Mouse (Mus musculus) cerebellum, postnatal 10 days (tissue): Measurements from ENCODE around the gene Per2.
A peak's percentile ranks its signal among the peaks of the same experiment; 100 is the strongest.

ENCODE experiments used
- DNase-seq, 2 experiments: peaks; one replicate each; pipeline ENCODE4 v3.0.0; 2021; ENCODE audit warnings: mixed read lengths in 2 of 2

Gene Per2

DNA sequence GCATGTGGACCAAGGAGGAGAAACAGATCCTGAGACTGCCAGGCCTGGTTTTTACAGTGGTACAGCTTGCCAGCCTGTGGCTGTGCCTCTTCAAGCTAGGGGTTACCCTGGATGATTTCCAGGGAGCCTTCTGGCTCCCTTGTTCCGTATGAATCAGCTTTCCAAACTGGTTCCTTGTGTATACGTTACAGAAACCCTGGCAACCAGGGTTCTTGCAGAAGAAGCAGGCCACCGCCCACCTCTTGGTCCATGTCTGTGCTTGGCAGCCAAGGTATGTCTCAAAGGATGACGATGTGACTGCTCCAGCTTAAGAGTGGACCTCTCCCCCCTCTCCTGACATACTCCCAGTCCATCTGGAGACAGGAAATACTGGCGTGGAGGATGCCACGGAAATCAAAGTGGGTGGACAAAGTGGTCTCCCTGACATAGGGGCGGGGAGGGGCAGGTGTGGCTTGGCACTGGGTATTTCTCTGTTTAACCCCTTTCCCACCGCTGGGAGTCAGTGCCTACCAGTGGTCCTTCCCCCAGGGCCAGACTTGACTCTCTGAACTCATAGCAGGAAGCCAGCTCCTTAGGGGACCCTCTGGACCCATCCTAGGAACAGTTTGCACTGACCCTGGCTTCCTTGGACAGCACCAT lies 782 bp downstream of the Per2 start:
- peak; percentile 73 to 81 for DNase-seq

GRCm38 (mm10) chr1:91457698-91458097 lies 1.4 kb downstream of the Per2 start:
- peak in 1 of 2 experiments; percentile 33 for DNase-seq

GRCm38 (mm10) chr1:91457116-91457515 lies 2.0 kb downstream of the Per2 start:
- DNase-seq, result no peak

DNA sequence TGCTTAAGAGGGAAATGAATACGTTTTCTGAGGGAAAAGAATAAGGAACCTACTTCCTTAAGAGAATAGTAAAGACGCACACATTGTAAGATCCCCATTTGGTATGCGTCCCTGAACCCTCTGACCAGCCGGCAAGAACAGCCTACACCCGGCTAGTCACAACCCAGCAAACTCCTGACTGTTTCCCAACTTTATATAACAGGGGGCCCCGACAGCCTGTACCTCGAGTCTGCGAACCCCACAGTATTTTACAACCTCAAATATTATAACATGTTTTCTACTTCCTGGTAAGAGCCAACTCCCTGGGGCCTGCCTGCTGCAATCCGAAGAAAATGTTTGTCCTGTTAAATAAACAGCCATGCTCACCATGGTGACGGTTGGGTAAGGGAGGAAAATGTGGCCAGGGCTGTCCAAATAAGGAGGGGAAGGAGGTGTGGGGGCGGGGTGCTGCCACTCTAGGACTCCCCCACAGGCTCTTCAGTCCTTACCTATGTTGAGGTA lies 2.8 kb downstream of the Per2 start:
- peak; percentile 39 to 52 for DNase-seq

GRCm38 (mm10) chr1:91455661-91456161 lies 3.4 kb downstream of the Per2 start:
- peak; percentile 35 to 43 for DNase-seq

DNA sequence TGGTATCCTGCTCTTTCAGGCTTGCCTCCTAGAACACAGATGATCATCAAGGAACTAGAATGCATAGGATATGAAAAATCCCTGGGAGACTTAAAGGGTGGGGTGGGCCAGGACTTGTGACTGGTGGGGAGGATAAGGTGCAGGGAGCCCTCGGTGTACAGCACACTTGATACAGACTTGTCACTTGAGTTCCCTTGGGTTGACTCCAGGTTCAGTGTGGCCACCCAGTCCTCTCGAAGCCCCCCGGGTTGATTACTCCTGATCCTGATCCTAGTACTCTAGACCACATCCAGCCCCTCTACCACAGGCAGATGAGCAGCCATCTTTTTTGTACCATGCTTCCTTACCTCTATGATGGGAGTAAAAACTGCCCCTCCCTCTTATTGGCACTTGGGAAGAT lies 4.2 kb downstream of the Per2 start:
- DNase-seq, result no peak

DNA sequence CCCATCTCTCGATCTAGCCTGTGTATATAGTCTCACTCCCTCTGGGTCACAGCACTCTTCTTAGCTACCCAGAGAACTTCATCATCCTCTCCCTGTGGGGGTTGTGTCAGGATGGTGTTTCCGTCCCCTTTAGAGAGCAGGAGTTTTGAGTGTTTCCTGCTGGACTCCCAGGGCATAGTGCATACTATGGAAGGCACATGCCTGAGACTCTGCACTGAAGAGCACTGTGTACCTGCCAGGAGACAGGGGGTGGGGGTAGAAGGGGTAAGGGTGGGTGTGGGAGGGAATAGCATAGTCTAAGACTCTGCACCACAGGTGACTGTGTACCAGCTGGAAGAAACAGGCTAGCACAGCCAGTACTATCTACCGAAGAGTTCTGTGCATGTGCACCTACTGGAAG lies 4.8 kb downstream of the Per2 start:
- DNase-seq, result no peak

- DNase-seq, result no peak
These were observed 5.2 kb downstream of the Per2 start for GRCm38 (mm10) chr1:91453932-91454331.

DNA sequence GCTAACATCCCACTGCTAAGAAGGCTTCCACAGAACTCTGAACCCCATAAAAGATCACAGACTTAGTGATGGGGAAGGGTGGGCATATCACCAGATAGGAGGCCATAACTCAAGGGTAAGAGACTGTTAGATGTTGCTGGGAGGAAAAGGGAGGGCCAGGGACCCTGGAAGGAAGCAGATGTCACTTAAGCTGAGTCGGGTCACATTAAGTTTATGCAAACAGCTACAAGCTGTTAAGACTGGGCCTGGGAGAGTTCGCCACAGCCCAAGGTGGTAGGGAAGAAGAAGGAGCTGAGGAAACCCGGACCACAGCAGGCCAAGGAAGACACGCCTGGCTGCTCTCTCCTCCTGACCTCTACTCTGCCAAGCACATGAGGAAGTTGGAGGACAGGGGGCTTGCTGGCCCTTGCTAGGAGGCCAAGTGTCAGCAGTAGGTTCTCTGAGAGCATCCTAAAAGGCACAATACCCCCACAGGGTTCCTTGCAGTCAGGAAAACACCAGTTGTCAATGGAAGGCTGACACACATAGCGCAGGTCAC lies 7.5 kb downstream of the Per2 start:
- DNase-seq, result no peak

- DNase-seq, result peak; percentile 36 to 54
These were observed 8.3 kb downstream of the Per2 start for GRCm38 (mm10) chr1:91450851-91451250.

DNA sequence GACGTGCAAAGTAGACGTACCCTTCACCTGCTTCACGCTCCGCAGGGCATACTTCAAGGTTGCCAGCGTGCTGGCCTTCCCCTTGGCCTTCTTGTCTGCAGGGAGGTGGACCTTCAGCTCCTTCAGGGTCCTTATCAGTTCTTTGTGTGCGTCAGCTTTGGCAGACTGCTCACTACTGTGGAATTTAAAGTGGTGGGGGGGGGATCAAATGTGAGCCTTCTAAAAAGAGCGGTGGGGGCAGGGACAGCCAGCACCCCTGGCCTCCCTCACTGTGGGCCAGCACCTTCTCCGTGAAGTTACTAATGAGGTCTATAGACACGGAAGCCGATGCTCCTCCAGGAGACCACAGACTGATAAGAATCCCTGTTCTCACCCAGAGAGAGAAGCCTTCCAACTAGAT lies 10.4 kb downstream of the Per2 start:
- no peak for DNase-seq

- DNase-seq, result no peak
These were observed 12.6 kb downstream of the Per2 start for GRCm38 (mm10) chr1:91446511-91446910.

- peak; percentile 36 to 50 for DNase-seq
These were observed 13.1 kb downstream of the Per2 start for GRCm38 (mm10) chr1:91446060-91446459.

DNA sequence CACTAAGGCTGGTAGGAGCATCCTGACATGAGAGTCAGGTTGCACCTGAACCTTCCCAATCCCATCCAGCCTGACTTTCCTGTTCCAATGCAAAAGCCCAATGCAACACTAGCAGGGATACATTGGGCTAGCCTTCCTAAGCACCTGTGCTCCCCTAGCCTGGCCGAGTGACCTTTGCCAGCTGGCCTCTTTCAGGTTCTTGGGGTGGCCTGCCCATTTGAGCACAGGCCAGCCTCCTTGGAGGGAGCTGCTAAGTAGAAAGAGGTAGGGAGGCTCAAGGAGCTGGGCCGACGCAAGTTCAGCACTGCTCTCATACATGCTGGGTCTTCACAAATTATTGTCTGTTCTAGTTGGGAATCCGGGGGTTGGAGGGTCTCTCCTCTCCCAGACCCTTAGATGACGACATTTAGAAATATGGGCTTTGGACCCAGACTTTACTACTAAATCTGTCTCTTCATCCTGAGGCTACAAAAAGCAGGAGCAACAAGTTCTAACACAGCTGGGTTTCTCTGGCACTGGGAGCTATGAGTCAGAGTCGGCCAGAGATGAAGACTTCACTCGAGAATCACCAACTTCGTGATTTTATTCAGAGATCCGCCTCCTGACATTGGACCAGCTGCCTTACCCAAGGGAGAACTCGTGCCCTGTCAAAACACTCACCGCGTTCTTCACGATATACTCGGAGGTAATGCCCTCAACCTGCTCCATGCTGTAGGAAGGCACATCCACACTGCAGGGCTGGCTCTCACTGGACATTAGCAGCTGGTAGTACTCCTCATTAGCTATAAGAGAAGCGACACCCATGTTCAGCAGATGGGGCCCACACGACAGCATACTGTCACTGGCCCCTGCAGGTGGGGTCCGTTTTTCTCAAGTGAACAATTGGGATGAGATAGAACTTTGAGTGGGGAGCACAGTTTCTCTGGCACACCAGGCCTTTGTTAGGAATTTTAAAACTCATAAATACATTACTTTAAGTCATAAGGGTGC lies 14.0 kb downstream of the Per2 start:
- no peak for DNase-seq

DNA sequence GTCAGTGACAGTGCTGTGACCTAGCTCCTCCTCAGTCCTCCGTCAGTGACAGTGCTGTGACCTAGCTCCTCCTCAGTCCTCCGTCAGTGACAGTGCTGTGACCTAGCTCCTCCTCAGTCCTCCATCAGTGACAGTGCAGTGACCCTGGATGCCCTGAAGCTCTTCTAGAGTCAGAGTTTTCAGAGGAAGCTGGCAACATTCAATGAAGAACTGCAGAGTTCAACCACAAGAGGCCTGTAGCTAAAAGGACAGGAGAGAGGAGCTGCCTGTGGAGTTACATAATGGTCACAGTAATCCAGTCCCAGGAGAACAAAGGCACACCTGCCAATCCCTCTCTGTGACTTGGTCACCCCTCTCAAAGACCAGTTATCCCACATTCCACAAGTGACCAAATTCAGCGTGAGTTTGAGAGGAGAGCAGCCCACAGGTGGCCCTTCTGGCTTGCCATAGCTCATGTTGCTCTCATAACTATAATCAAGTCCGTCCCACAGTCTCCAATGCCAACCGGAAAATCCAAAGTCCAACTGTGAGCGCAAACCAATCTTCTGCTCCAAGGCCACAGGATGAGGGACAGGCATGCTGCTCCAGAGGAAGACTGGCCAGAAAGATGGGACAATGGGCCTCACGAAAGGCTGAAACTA lies 16.7 kb downstream of the Per2 start:
- DNase-seq, result no peak

DNA sequence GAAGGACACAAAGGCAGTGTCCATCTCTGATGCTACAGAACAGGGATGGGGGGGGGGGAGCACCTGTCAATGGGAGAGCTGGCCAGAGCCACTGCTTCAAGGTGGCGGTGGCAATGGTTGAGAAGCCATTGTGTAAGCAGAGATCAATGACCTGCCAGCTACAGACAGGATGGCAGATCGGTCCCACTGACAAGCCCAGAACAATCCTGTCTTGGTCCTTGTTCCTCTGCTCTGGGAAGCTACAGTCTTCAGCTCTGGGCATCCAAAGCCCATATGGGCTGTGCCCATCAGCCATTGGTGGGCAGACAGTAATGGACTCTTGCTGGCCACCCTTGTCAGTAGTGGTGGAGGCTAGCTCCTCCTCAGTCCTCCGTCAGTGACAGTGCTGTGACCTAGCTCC lies 17.3 kb downstream of the Per2 start:
- DNase-seq, result no peak

DNA sequence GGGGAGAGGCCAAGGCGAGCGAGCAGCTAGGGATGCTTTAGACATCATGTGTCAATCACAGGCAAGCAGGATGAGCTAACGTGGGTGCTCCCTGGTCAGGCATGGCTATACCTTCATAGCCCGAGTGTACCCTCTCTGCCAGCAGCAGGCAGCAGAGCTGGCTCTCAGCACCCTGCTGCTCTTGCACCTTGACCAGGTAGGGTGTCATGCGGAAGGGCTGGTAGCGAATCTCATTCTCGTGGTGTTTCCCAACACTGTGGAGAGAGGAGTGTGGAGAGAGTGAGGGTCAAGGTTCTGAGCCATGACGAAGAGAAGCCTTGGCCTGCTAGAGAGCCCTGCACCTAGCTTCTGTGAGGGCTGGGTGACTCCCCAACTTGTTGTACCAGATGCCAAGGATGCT lies 19.3 kb downstream of the Per2 start:
- DNase-seq, result no peak

GRCm38 (mm10) chr1:91437573-91437972 lies 21.6 kb downstream of the Per2 start:
- DNase-seq, result no peak

DNA sequence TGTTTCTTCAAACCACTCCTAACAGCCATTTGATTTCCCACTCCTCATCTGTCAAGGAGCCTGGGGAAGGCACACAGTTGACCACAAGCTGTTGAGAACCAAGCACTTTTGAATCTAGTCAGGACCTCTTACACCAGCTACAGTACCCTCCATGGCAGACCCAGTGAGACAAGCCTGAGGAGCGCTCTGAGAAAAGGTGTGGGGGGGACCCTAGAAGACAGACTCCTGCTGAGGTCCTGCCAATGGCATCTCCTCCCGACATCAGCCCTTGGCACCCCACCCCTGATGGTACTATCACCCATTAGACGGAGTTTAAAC lies 22.1 kb downstream of the Per2 start:
- DNase-seq, result no peak

GRCm38 (mm10) chr1:91436380-91437082 lies 22.6 kb downstream of the Per2 start:
- DNase-seq, result peak; percentile 78 to 79

- DNase-seq, result peak; percentile 50 to 55
These were observed 23.5 kb downstream of the Per2 start for GRCm38 (mm10) chr1:91435606-91436130.

- no peak for DNase-seq
These were observed 24.2 kb downstream of the Per2 start for GRCm38 (mm10) chr1:91434905-91435304.
